Mouse (Mus musculus): ENCODE measurements around the gene Qrich1.

Gene Qrich1

DNA sequence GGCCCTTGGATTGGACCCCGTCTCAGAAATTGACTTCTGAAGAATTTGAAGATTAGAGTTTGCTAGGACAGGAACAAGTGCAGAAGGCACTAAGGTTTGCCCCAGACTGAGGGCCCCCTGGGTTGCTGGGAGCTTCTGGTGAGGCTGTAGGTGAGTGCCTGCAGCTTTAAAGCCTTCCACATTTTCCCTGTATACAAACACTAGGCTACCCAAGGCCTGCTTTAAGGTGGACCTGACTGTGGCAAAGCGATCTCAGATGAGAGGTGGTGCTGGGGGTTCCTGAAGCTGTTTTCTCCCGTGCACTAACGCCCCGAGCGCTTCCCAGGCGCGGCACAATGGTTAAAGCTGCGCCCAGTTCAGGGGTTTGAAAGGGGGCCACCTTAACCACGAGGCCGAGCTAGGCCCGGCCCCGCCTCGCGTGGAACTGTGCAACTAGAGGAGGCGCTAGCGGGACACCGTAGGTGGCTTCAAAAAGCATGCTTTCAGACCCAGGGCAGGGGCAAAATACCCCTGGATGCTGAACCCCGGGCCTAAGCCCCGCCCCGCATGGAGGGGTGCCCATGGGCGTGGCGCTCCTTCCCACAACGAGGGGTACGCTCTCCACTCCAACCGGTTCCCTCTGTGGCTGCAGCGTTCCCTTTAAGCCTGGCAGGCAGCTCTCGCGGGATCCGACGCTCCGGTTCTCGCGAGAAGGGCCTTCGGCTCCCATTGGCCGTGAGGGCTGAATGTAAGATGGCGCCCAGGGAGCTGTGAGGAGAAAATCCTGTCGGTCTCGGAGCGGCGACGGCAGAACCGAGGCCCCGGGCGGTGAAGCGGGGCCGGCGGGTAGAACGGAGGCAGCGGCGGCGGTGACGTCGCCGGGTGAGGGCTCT, at the start of gene Qrich1:
Qrich1 (plus strand) TSS at position 427 of the 872 bp plus-strand sequence.
- peak; percentile 97 for DNase-seq

DNA sequence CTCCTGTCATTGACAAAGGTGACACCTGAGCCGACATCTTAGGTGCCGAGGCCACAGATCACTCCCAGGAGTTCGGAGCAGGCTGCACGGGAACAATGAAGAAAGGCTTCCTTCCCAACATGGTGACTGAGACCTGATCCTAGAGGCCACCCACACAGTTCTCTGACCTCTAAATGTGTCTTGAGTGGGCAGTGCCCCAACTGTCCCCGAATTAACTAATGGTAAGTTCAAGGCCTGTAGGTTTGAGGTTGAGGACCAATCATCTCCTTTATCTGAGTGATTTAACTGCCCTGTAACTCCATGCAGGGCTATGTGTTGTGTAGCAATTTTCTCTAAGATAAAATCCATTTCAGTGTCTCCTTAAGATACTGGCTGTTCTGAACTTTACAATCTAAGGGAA, 47.2 kb upstream of the Qrich1 start:
- no peak for DNase-seq

DNA sequence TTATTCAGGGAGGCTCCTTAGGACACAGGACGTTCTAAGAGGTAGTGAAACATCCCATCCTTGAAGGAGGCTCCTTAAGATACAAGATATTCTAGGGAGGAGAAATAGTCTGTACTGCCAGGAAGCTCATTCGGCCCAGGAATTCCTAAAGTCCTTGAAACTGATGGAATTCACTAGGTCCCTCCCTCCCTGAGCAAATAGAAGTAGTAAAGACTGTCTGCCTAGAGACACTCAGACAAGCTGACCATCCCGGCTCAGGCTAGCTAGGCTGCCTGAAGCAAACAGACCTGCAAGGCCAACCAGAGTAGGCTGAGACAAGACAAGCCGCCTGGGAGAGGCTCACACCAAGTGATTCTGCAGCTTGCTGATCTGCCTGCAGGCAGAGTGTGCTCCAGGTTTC, 46.8 kb upstream of the Qrich1 start:
- no peak for DNase-seq

DNA sequence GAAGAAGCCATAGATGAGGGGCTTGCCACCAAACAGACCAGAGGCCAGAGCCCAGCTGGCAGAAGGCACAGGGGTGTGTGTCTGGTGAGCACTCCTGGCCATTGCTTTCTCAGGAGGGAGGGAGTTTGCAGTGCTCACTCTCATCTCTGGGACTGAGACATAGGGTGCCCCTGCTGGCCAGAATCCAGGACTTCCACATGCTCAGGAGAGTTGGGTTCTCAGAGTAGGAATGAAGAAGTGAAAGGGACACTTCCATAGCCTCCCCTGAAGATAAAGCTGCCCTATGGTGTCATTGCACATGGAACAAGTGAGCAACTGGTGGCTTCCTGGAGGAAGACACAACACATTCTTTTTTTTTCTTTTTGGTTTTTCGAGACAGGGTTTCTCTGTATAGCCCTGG, 42.1 kb upstream of the Qrich1 start:
- DNase-seq = no peak

DNA sequence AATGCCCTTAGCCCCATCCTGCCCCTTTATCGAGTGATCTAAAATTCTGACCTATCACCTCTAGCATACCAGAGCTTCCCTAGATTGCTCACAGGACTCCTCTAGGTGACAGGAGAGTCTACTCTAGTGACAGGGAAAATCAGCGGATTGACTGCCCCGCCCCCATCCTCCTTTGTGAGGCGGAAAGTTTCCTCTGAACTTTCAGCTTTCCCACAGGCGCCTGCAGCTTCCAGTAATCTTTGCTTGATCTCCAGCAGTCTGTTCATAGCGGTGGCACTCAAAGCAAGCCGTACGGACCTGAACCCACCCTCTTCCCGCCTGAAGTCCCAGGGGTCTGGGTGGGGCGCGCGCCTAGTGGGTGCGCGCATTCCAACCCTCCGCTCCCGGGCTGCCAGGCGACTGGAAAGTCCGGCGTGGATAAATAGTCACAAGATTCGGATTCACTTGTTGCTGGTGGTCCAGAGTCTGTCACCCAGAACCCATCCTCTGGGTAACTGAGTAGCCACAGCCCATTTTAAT, 37.9 kb upstream of the Qrich1 start:
- peak; percentile 35 for DNase-seq

DNA sequence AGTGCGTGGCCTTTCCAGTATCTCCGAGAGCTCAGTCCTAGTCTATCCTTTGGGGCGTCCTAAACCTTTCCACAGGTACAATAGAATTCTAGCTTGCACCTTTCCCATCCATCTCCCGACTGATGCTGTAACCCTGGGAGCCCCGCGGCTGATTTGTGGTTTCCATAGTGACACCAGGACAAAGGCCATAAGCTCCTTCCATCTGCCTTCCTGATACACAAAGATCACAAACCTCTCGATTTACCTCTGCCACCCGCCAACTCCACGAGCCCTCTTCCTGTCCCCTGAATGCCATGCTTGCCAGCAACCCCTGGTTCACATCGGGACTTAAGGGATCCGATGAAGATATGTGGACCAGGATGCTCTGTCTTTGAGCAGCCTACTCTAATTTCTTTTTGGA, 37.4 kb upstream of the Qrich1 start:
- no peak for DNase-seq

DNA sequence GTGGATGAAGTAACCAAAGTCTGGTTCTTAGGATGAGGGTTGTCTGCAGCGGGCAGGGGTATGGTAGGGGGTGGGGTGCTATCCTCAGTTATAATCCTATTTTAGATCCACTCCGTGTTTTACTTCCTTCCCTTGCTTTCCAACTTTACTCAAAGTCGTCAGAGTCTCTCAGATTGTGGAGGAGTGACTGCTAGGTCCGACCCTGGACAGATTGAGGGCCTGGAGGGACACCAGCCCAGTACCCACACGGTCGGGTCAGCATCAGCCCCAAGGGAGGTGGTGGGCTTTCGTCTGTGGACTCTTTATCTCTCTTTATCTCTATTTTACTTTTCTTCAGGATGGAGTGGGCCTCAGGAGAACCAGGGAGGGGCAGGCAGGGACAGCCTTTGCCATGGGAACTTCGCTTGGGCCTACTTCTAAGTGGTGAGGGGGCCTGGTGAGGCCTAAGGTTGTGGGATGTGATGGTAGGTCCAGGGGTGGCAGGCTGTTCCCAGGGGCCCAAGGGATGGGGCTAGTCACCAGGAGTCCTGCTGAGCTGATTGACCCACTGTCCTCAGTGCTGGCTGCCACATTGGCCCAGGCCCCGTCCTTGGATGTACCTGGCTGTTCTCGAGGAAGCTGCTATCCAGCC, 36.8 kb upstream of the Qrich1 start, which contains the start of gene Lamb2:
Lamb2 (plus strand) TSS at position 16 of the 631 bp plus-strand sequence.
- no peak for DNase-seq

DNA sequence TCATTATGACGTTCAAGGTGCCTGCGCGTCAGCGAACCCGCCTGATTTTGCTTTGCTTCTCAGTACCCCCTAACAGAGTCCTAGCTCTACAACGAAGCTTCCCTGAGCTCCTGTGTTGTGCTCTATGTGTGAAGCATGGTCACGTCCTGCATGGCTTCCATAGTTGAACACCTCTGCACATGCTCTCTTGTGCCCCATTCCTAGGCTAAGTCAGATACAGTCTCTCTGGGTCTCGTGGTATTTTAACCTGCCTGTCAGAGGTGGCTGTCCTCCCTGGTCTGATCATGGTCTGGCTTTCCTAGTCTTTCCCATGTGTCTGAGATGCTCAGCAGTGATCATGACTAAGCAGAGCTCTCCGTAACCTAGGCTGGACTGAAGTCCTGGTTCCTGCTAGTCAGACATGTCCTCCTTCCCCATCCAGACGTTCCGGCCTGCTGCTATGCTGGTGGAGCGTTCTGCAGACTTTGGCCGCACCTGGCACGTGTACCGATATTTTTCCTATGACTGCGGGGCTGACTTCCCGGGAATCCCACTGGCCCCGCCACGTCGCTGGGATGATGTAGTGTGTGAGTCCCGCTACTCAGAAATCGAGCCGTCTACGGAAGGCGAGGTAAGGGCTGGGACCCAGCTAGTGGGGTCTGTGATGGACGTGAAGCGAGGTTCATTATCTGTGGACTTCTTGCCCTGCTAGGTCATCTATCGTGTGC, 35.6 kb upstream of the Qrich1 start:
- DNase-seq = no peak

DNA sequence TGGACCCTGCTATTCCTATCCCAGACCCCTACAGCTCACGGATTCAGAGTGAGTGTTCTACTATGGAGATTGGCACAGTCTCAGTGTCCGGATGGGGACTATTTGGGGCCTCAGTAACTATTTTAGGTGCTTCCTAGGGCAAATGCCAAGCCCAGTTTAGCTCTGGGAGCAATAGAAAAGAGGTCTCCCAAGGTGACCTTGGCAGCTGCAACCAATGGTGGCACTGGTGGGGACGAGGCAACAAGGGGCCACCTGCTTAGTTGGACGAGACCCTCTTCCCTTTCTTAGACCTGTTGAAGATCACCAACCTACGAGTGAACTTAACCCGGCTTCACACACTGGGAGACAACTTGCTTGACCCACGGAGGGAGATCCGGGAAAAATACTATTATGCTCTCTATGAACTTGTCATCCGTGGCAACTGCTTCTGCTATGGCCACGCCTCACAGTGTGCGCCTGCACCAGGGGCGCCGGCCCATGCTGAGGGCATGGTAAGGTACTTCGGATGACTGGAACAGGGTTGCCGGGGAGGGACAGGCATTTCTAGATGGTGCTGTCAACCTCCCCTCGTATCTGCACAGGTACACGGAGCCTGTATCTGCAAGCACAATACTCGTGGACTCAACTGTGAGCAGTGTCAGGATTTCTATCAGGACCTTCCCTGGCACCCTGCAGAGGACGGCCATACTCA, 34.9 kb upstream of the Qrich1 start:
- DNase-seq = no peak

DNA sequence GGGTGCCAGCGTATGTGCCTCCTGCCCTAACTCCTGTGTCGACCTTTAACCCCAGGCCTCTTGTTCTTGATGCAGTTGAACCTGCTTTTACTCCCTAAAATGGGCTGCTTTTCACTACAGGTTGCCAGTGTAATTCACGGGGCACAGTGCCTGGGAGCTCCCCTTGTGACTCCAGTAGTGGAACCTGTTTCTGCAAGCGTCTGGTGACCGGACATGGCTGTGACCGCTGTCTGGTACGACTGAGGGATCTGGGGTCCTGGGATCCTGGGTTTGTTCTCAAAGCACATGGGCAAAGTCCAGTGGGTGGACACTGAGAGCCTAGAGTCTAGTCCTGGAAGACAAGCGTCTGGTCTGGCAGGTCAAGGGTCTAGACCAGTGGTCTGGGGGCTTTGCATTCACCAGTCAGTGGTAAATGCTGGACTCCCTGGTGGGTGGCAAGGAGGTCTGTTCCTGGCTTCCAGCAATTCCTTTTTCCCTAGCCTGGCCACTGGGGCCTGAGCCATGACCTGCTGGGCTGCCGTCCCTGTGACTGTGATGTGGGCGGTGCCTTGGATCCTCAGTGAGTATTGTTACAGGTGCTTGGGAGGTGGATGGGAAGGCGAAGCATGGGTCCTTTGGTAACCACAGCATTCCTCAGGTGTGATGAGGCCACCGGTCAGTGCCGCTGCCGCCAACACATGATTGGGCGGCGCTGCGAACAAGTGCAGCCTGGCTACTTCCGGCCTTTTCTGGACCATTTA, 33.4 kb upstream of the Qrich1 start:
- DNase-seq = no peak

DNA sequence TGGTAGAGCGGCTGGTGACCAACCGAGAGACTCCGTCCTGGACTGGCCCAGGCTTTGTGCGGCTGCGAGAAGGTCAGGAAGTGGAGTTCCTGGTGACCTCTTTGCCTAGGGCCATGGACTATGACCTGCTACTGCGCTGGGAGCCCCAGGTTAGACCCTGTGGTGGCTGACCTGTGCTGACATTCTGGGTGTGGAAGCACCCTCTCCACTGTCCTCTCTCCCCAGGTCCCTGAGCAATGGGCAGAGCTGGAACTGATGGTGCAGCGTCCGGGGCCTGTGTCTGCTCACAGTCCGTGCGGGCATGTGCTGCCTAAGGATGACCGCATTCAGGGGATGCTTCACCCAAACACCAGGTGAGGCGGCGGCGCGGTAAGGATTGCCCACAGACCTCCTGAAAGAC, 32.6 kb upstream of the Qrich1 start:
- DNase-seq = no peak

DNA sequence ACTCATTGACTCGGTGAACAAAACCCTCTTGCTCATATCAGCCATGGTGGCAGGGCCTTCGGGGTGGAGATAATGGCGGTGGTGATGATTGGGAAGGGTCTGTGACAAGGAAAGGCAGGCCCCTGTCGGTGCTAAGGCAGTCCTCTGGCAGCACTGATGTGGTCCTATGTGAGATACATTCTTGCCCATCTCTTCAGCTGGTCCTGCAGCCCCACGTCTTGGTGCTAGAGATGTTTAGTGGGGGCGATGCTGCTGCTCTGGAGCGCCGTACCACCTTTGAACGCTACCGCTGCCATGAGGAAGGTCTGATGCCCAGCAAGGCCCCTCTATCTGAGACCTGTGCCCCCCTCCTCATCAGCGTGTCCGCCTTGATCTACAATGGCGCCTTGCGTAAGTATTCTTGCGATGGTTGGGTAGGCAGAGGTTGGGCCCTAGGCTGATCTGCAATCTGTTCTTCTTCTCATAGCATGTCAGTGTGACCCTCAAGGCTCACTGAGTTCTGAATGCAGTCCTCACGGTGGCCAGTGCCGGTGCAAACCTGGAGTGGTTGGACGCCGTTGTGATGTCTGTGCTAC, 31.2 kb upstream of the Qrich1 start:
- no peak for DNase-seq

DNA sequence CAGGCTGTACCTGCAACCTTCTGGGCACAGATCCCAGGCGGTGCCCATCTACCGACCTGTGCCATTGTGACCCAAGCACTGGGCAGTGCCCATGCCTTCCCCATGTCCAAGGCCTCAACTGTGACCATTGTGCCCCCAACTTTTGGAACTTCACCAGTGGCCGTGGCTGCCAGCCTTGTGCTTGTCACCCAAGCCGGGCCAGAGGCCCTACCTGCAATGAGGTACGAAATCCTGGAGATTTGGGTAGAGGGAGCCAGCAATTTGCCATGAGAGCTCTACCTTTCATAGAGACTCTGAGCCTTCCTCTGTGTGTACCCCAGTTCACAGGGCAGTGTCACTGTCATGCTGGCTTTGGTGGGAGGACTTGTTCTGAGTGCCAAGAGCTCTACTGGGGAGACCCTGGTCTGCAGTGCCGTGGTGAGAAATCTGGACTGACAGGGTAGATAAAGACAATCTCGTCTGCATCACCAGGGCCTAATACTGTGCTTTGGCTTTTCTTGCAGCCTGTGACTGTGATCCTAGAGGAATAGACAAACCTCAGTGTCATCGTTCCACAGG, 29.6 kb upstream of the Qrich1 start:
- no peak for DNase-seq

DNA sequence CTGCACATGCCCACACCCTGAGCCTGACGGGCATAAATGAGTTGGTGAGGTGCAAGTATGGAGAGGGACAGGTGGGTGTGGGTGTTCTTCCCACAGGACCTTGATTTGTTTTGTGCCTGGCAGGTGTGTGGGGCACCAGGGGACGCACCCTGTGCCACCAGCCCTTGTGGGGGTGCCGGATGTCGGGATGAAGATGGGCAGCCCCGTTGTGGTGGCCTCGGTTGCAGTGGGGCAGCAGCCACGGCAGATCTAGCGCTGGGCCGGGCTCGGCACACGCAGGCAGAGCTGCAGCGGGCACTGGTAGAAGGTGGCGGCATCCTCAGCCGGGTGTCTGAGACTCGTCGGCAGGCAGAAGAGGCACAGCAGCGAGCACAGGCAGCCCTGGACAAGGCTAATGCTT, 28.2 kb upstream of the Qrich1 start:
- DNase-seq = no peak

DNA sequence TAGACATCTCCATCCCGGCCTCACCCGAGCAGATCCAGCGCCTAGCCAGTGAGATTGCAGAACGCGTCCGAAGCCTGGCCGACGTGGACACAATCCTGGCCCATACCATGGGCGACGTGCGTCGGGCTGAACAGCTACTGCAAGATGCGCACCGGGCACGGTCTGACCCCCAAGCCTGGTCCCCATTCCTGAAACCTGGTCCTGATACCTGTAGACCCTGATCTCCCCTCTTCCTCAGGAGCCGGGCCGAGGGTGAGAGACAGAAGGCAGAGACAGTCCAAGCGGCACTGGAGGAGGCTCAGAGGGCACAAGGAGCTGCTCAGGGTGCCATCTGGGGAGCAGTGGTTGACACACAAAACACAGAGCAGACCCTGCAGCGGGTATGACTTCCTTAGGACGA, 27.4 kb upstream of the Qrich1 start:
- no peak for DNase-seq

DNA sequence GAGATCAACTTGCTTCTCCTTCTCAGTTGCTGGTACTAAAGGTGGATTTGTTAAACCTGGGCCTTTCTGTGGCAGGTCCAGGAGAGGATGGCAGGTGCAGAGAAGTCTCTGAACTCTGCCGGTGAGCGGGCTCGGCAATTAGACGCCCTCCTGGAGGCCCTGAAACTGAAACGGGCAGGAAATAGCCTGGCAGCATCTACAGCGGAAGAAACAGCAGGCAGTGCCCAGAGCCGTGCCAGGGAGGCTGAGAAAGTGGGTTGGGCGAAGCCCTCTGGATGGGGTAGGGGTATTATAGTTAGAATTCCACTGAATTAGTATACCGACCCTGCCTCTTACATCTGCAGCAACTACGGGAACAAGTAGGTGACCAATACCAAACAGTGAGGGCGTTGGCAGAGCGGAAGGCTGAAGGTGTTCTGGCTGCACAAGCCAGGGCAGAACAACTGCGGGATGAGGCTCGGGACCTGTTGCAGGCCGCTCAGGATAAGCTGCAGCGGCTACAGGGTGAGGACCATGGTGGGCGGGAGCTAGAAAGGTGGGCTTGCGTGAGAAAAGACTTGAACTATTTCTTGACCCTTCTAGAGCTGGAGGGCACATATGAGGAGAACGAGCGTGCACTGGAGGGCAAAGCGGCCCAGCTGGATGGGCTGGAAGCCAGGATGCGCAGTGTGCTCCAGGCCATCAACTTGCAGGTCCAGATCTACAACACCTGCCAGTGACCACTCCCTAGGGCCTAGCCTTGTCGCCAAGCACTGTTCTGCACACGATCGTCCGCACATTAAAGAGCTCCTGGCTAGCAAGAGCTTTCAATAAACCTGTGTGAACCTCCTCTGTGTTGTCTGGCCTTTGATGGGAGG, 26.7 kb upstream of the Qrich1 start:
- peak; percentile 48 for DNase-seq

DNA sequence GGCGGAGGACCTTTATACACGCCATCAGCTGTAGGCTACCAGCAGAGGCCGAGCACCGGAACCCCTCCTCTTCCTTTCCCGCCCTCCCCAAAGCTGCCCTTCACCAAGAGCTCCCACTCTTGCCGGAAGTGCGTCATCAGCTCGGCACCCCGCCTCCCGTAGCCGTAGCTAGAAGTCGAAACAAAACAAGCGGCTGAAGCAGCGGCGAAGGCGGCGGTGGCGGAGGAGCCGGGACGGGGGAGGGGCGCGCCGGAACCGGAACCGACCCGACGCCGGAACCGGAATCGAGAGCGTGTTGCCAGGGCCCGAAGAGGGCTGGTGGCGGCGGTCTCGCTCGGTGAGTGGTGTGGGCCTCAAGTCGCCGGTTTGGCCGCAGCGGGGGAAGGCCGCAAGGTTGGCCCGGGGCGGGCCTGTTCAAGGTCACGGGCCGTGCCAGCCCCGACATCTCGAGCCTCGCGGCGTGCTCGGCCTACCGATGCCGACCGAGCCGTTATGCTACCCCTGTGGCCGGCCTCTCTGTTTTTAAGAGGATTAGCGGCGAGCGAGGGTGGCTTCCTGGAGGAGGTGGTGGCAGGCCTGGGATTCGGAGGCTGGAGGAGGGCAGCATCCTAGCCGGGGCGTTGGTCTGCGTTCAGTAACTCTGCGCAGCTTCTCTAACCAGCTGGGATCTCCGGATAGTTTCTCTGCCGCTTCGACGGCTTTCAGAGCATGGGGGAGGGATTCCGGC, 25.9 kb upstream of the Qrich1 start, which contains the start of gene Usp19:
Usp19 (plus strand) TSS at position 44 of the 727 bp plus-strand sequence.
- peak; percentile 93 for DNase-seq

DNA sequence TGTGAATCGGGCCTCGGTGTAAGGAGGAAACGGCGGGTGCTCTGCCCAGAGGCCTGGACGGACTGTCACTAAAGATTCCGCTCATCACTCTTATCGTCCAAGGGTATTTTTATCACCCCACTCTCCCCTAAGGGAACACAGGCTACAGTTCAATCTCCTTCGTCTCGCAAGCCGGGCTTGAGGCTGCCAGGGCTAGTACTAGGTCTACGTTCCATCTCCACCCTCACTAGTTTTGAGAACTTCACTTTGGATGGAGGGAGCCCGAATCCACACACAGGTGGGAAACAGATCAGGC, 25.4 kb upstream of the Qrich1 start:
- no peak for DNase-seq

DNA sequence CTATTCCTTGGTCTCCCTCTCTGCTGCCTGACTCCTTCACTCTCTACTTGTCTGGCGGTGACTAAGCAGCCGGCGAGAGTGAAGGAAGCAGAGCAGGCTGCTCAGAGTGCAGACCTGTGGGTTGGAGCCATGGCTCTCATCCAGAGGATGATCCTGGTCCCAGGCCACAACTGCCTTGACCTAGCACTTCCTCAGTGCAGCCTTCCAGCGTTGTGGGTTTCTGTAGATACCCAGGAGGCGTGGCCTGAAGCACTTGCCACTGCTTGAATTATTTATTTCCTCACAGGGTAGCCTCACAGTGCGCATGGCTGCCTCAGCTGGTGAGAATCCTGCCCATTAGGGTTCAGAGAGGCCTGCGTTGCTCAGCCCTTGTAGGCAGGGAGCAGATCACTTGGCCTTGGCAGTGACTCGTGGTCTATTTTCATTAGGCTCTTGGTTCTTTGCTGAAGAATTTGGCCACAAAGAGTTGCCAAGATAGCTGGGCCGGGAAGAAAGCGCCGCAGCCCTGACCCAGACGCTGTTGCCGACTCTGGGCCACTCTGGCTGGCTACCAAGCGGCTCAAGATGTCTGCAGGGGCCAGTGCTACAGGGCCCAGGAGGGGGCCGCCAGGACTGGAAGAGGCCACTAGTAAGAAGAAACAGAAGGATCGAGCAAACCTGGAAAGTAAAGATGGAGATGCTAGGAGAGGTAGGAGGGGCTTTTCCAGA, 24.4 kb upstream of the Qrich1 start:
- no peak for DNase-seq

All from thymus, postnatal 25 days (tissue).